Mouse (Mus musculus) kidney, embryonic 15.5 days (tissue): ENCODE results near the gene Bpgm. TPM values are rescaled to one million over a fixed set of nuclear protein-coding genes. Genes with fewer than 3 reads are reported as not detected.

Source experiments
- polyA plus RNA-seq: library from polyadenylated mRNA; unstranded; fragments of >200 nt; fragmentation: Nextera tagmentation; extraction: Ambion mirVana; gene quantifications from 2 replicates; pipeline ENCODE4 v1.2.1, GENCODE M21; 2015

The Bpgm gene
- polyA plus RNA-seq, 1 experiment from 2014 or later = 43.7 TPM

Other genes with a start within 250 kb of the Bpgm start
- 184 and 190 TPM in 2 replicates for gene Akr1b3, start 158.7 kb upstream of the Bpgm start, polyA plus RNA-seq
- 13.2 and 13.9 TPM in 2 replicates for gene Akr1b8, start 122.1 kb upstream of the Bpgm start, polyA plus RNA-seq
- 28.8 and 29.9 TPM in 2 replicates for gene Akr1b10, start 92.0 kb upstream of the Bpgm start, polyA plus RNA-seq
- gene Akr1b7, start 63.9 kb upstream of the Bpgm start, polyA plus RNA-seq = 61.8 and 160 TPM in 2 replicates
- gene Cald1, start 122.3 kb downstream of the Bpgm start, polyA plus RNA-seq = 242 and 266 TPM in 2 replicates